In genomic region chr1:138322657-138323056, GRCm38 (mm10) we compare ENCODE assay signal across 18 mouse cellular contexts. TPM values are rescaled to one million over a fixed set of nuclear protein-coding genes. Genes with fewer than 3 reads are reported as not detected.
A peak's percentile ranks its signal among the peaks of the same experiment; 100 is the strongest.
DNase-seq lines count a peak whose midpoint lies in the region; ATAC-seq and TF ChIP-seq lines count a peak whose summit lies in the region.
"Had no signal": no experiment of that assay in that cellular context is flagged by ENCODE, and none has a peak within 500 bp of the region (broad histone marks: within the 10 kb centered on the region; RNA-seq: fewer than 3 reads in every experiment).

No protein-coding gene starts in this region.

- no peak for TF ChIP-seq EP300 in liver, postnatal 0 days (IDR thresholded peaks at IDR 0.05; ENCODE audit: low read depth)

- WGBS in kidney, embryonic 15.5 days: 41% methylated on average over 3 of the region's 3 CpGs
- 21% methylated on average over 3 of the region's 3 CpGs for WGBS in spleen, adult 2 months
- WGBS in liver, postnatal 0 days (ENCODE audit: insufficient replicate concordance): 29% methylated on average over 3 of the region's 3 CpGs
- WGBS in limb, embryonic 10.5 days: 74% methylated on average over 3 of the region's 3 CpGs

- no peaks in the 10 kb centered on the region for H3K9me3 ChIP-seq in kidney, embryonic 15.5 days (replicated peaks)
- H3K9me3 ChIP-seq in liver, postnatal 0 days (ENCODE audit: low read length): no peaks in the 10 kb centered on the region
- no peaks in the 10 kb centered on the region for H3K9me3 ChIP-seq in limb, embryonic 10.5 days (replicated peaks)
- H3K9me3 ChIP-seq: embryonic facial prominence, embryonic 15.5 days had no signal

- H3K4me3 ChIP-seq in kidney, embryonic 15.5 days (replicated peaks): no peak overlapping the region
- H3K4me3 ChIP-seq in spleen, adult 2 months (ENCODE audit: extremely low read depth, insufficient read depth, insufficient read length): no peak overlapping the region
- H3K4me3 ChIP-seq in liver, postnatal 0 days (ENCODE audit: low read depth, low read length): no peak overlapping the region
- H3K4me3 ChIP-seq in limb, embryonic 10.5 days: no peak overlapping the region
- H3K4me3 ChIP-seq: embryonic facial prominence, embryonic 15.5 days had no signal

- H3K4me2 ChIP-seq in kidney, embryonic 15.5 days: no peak overlapping the region
- no peak overlapping the region for H3K4me2 ChIP-seq in liver, postnatal 0 days (ENCODE audit: low read depth, low read length)
- H3K4me2 ChIP-seq: embryonic facial prominence, embryonic 15.5 days had no signal

- peak; percentile 21 for DNase-seq in kidney, adult 11 months
- DNase-seq in spleen, adult 2 months (ENCODE audit: low read depth in 1 of 2, low spot score in 2 of 2): no peak
- no peak for DNase-seq in spleen, postnatal 10 days (ENCODE audit: low spot score in 2 of 2)
- no peak for DNase-seq in liver, postnatal 0 days
- DNase-seq in skeletal muscle tissue, adult 2 months (ENCODE audit: low read depth, low spot score): peak; percentile 31
- no peak for DNase-seq in limb, embryonic 10.5 days (ENCODE audit: low spot score)
- no peak for DNase-seq in thymus, postnatal 36 days
- DNase-seq: adrenal gland, postnatal 25 days; gastrocnemius, postnatal 10 days; layer of hippocampus, adult 9-11 months had no signal

- ATAC-seq in kidney, embryonic 15.5 days (replicated peaks; ENCODE audit: low FRiP score): no peak
- ATAC-seq in liver, postnatal 0 days: peak; percentile 63; the same call in 1 of the 2 replicates
- ATAC-seq: forebrain, embryonic 14.5 days; midbrain, embryonic 16.5 days had no signal

- TF ChIP-seq POLR2A in spleen, adult 2 months (IDR thresholded peaks at IDR 0.05; ENCODE audit: low read depth, low read length): no peak

- 0 out of 2 replicates have a peak, but pooled peaks cover 3% of the 10 kb centered on the region for H3K4me1 ChIP-seq in kidney, embryonic 15.5 days
- H3K4me1 ChIP-seq in spleen, adult 2 months (ENCODE audit: control insufficient read depth, insufficient read depth, insufficient read length): peaks cover 6% of the 10 kb centered on the region; the same call in 1 of the 2 replicates
- H3K4me1 ChIP-seq in liver, postnatal 0 days (ENCODE audit: insufficient read depth): 0 out of 2 replicates have a peak, but pooled peaks cover 3% of the 10 kb centered on the region
- H3K4me1 ChIP-seq in limb, embryonic 10.5 days: peaks cover 18% of the 10 kb centered on the region
- H3K4me1 ChIP-seq: embryonic facial prominence, embryonic 15.5 days had no signal

- H3K9ac ChIP-seq in kidney, embryonic 15.5 days: no peak overlapping the region
- H3K9ac ChIP-seq in liver, postnatal 0 days (replicated peaks): no peak overlapping the region
- H3K9ac ChIP-seq: embryonic facial prominence, embryonic 15.5 days had no signal

- TF ChIP-seq CTCF in spleen, adult 2 months (IDR thresholded peaks at IDR 0.05; ENCODE audit: extremely low read depth, insufficient read depth, insufficient read length, insufficient replicate concordance): no peak
- TF ChIP-seq CTCF in liver, postnatal 0 days (IDR thresholded peaks at IDR 0.05; ENCODE audit: low read depth): no peak

- no peaks in the 10 kb centered on the region for H3K36me3 ChIP-seq in kidney, embryonic 15.5 days
- H3K36me3 ChIP-seq in spleen, adult 2 months (ENCODE audit: control insufficient read depth, insufficient read depth, low read length): no peaks in the 10 kb centered on the region
- no peaks in the 10 kb centered on the region for H3K36me3 ChIP-seq in liver, postnatal 0 days (replicated peaks; ENCODE audit: insufficient read depth, low read length)
- H3K36me3 ChIP-seq in limb, embryonic 10.5 days: no peaks in the 10 kb centered on the region
- H3K36me3 ChIP-seq: embryonic facial prominence, embryonic 15.5 days had no signal

- no peaks in the 10 kb centered on the region for H3K27me3 ChIP-seq in kidney, embryonic 15.5 days
- no peaks in the 10 kb centered on the region for H3K27me3 ChIP-seq in spleen, adult 2 months (ENCODE audit: control insufficient read depth, insufficient read depth, low read length)
- no peaks in the 10 kb centered on the region for H3K27me3 ChIP-seq in liver, postnatal 0 days (ENCODE audit: insufficient read depth, low read length)
- no peaks in the 10 kb centered on the region for H3K27me3 ChIP-seq in limb, embryonic 10.5 days (ENCODE audit: low read depth, poor library complexity, severe bottlenecking)
- H3K27me3 ChIP-seq: embryonic facial prominence, embryonic 15.5 days had no signal

- no peak overlapping the region for H3K27ac ChIP-seq in kidney, embryonic 15.5 days
- peak overlapping the region; percentile 64; the same call in 1 of the 2 replicates for H3K27ac ChIP-seq in spleen, adult 2 months (ENCODE audit: insufficient read depth, low read length)
- H3K27ac ChIP-seq in liver, postnatal 0 days (ENCODE audit: low read depth): peak overlapping the region; percentile 44
- H3K27ac ChIP-seq in limb, embryonic 10.5 days: no peak overlapping the region
- H3K27ac ChIP-seq: embryonic facial prominence, embryonic 15.5 days had no signal

RNA-seq across cellular contexts. Expression of gene Atp6v1g3, which starts 49.1 kb away (rescaled TPM):
- polyA plus RNA-seq in kidney, embryonic 15.5 days (2015; fragmentation: Nextera tagmentation; extraction: Ambion mirVana): 2.6 and 3.1 TPM in 2 replicates
- not detected in 2 replicates for polyA plus RNA-seq in spleen, adult 2 months (2012; rRNA removed)
- not detected in 2 replicates for polyA plus RNA-seq in liver, postnatal 0 days (2015; fragmentation: Nextera tagmentation; extraction: Ambion mirVana)
- 0.20 and 2.2 TPM in 2 replicates for polyA plus RNA-seq in limb, embryonic 10.5 days (2016; fragmentation: Nextera tagmentation; extraction: Ambion mirVana)
- polyA plus RNA-seq: cortical plate, adult 2 months; forebrain, embryonic 14.5 days; heart, postnatal 0 days; intestine, embryonic 14.5 days; lung, embryonic 16.5 days; midbrain, embryonic 16.5 days had no signal

Comparison
In these comparisons a context has a peak if more than half of its experiments do, and no peak if none do; other contexts are left out.
1. DNase-seq: peak in kidney, adult 11 months (single experiment) and skeletal muscle tissue, adult 2 months (single experiment); none in spleen, adult 2 months (0 of 2), spleen, postnatal 10 days (0 of 2), liver, postnatal 0 days (single experiment), limb, embryonic 10.5 days (single experiment) and thymus, postnatal 36 days (0 of 2).
2. H3K27ac ChIP-seq: peak in spleen, adult 2 months (single experiment) and liver, postnatal 0 days (single experiment); none in kidney, embryonic 15.5 days (single experiment) and limb, embryonic 10.5 days (single experiment).